Comparison of ENCODE assay signal across 11 mouse cellular contexts in genomic region chr9:35335181-35335580, GRCm38 (mm10).
DNase-seq lines count a peak whose midpoint lies in the region; ATAC-seq and TF ChIP-seq lines count a peak whose summit lies in the region.
"Had no signal": no experiment of that assay in that cellular context is flagged by ENCODE, and none has a peak within 500 bp of the region (broad histone marks: within the 10 kb centered on the region; RNA-seq: fewer than 3 reads in every experiment).

No protein-coding gene starts in this region.

- H3K4me1 ChIP-seq in intestine, embryonic 14.5 days (replicated peaks; ENCODE audit: control insufficient read depth, insufficient read depth, low read length): peaks cover 76% of the 10 kb centered on the region
- no peaks in the 10 kb centered on the region for H3K4me1 ChIP-seq in intestine, postnatal 0 days (replicated peaks; ENCODE audit: control insufficient read depth, insufficient read depth, low read length)
- peaks cover 92% of the 10 kb centered on the region for H3K4me1 ChIP-seq in embryonic facial prominence, embryonic 15.5 days
- peaks cover 89% of the 10 kb centered on the region for H3K4me1 ChIP-seq in limb, embryonic 14.5 days (ENCODE audit: control insufficient read depth, insufficient read depth, low read length)

- no peak for TF ChIP-seq CTCF in intestine, postnatal 0 days (IDR thresholded peaks at IDR 0.05; ENCODE audit: low read depth)

- H3K27me3 ChIP-seq in intestine, embryonic 14.5 days (replicated peaks; ENCODE audit: control insufficient read depth, insufficient read depth, low read length): no peaks in the 10 kb centered on the region
- H3K27me3 ChIP-seq in intestine, postnatal 0 days (replicated peaks; ENCODE audit: control insufficient read depth, insufficient read depth, low read length): no peaks in the 10 kb centered on the region
- no peaks in the 10 kb centered on the region for H3K27me3 ChIP-seq in embryonic facial prominence, embryonic 15.5 days
- H3K27me3 ChIP-seq in limb, embryonic 14.5 days (ENCODE audit: control insufficient read depth, insufficient read depth, low read length): no peaks in the 10 kb centered on the region

- H3K36me3 ChIP-seq in intestine, embryonic 14.5 days (ENCODE audit: control insufficient read depth, insufficient read depth, low read length): no peaks in the 10 kb centered on the region
- H3K36me3 ChIP-seq in intestine, postnatal 0 days (ENCODE audit: control insufficient read depth, insufficient read depth): no peaks in the 10 kb centered on the region
- no peaks in the 10 kb centered on the region for H3K36me3 ChIP-seq in embryonic facial prominence, embryonic 15.5 days
- no peaks in the 10 kb centered on the region for H3K36me3 ChIP-seq in limb, embryonic 14.5 days (ENCODE audit: control insufficient read depth, insufficient read depth, low read length)
- H3K36me3 ChIP-seq: G1E had no signal

- H3K4me3 ChIP-seq in intestine, embryonic 14.5 days (ENCODE audit: low read depth, low read length): no peak overlapping the region
- H3K4me3 ChIP-seq in intestine, postnatal 0 days (ENCODE audit: low read depth, low read length): no peak overlapping the region
- no peak overlapping the region for H3K4me3 ChIP-seq in embryonic facial prominence, embryonic 15.5 days (replicated peaks)
- H3K4me3 ChIP-seq in limb, embryonic 14.5 days (replicated peaks; ENCODE audit: low read length): no peak overlapping the region

- H3K9me3 ChIP-seq in intestine, embryonic 14.5 days (ENCODE audit: control insufficient read depth, low read length): no peaks in the 10 kb centered on the region
- H3K9me3 ChIP-seq in intestine, postnatal 0 days (ENCODE audit: control insufficient read depth): no peaks in the 10 kb centered on the region
- no peaks in the 10 kb centered on the region for H3K9me3 ChIP-seq in embryonic facial prominence, embryonic 15.5 days (replicated peaks)
- no peaks in the 10 kb centered on the region for H3K9me3 ChIP-seq in limb, embryonic 14.5 days (ENCODE audit: control insufficient read depth, low read length)
- H3K9me3 ChIP-seq: G1E had no signal

- peak overlapping the region; percentile 89 for H3K27ac ChIP-seq in intestine, embryonic 14.5 days (ENCODE audit: low read depth)
- no peak overlapping the region for H3K27ac ChIP-seq in intestine, postnatal 0 days (ENCODE audit: low read depth, low read length)
- H3K27ac ChIP-seq in embryonic facial prominence, embryonic 15.5 days (replicated peaks): peak overlapping the region; percentile 74
- H3K27ac ChIP-seq in limb, embryonic 14.5 days (replicated peaks; ENCODE audit: low read depth, low read length): peak overlapping the region; percentile 76
- H3K27ac ChIP-seq: macrophage had no signal

- ATAC-seq in intestine, embryonic 14.5 days (replicated peaks; ENCODE audit: low FRiP score, low TSS enrichment, low read depth): no peak
- no peak for ATAC-seq in intestine, postnatal 0 days
- ATAC-seq in embryonic facial prominence, embryonic 15.5 days (ENCODE audit: insufficient number of reproducible peaks, low FRiP score, low TSS enrichment, low read depth): no peak
- 0 out of 2 replicates have a peak, but pooled peaks have one; percentile 16 for ATAC-seq in limb, embryonic 14.5 days (ENCODE audit: low FRiP score, low read depth)

- 23% methylated on average over 3 of the region's 3 CpGs for WGBS in intestine, embryonic 14.5 days
- 75% methylated on average over 3 of the region's 3 CpGs for WGBS in intestine, postnatal 0 days
- WGBS in embryonic facial prominence, embryonic 15.5 days: 59% methylated on average over 3 of the region's 3 CpGs
- WGBS in limb, embryonic 14.5 days: 79% methylated on average over 3 of the region's 3 CpGs

- DNase-seq in cerebellum, adult 9-11 months: peak; percentile 59
- DNase-seq in cerebellum, postnatal 4 days (ENCODE audit: low spot score in 2 of 2): no peak
- DNase-seq in intestine, embryonic 14.5 days (ENCODE audit: low spot score): no peak
- no peak for DNase-seq in limb, embryonic 14.5 days (ENCODE audit: low spot score)
- DNase-seq in MN1 (ENCODE audit: low spot score): no peak
- DNase-seq in left cerebral cortex, postnatal 36 days (ENCODE audit: low spot score in 2 of 2): no peak
- DNase-seq: thymus, adult 2 months had no signal

- no peak overlapping the region for H3K9ac ChIP-seq in intestine, embryonic 14.5 days (ENCODE audit: low read length)
- H3K9ac ChIP-seq in intestine, postnatal 0 days (ENCODE audit: low read depth, low read length): no peak overlapping the region
- no peak overlapping the region for H3K9ac ChIP-seq in embryonic facial prominence, embryonic 15.5 days
- H3K9ac ChIP-seq in limb, embryonic 14.5 days (ENCODE audit: low read depth, low read length, severe bottlenecking): peak overlapping the region; percentile 29; the same call in 1 of the 2 replicates

- TF ChIP-seq POLR2A in limb, embryonic 14.5 days (IDR thresholded peaks at IDR 0.05; ENCODE audit: borderline replicate concordance, extremely low read depth, insufficient read depth, insufficient read length): no peak

- peak overlapping the region; percentile 13 for H3K4me2 ChIP-seq in intestine, embryonic 14.5 days (ENCODE audit: low read length)
- H3K4me2 ChIP-seq in intestine, postnatal 0 days (replicated peaks; ENCODE audit: low read depth): no peak overlapping the region
- H3K4me2 ChIP-seq in embryonic facial prominence, embryonic 15.5 days (replicated peaks): no peak overlapping the region
- H3K4me2 ChIP-seq in limb, embryonic 14.5 days (replicated peaks; ENCODE audit: low read depth, low read length, severe bottlenecking): 0 out of 2 replicates have a peak overlapping the region, but pooled peaks have one; percentile 5

- intact Hi-C loops in left cerebral cortex, postnatal 36 days (cut with DNase I): no loop called here

Comparison
In these comparisons a context has a peak if more than half of its experiments do, and no peak if none do; other contexts are left out.
1. H3K4me2 ChIP-seq: peak in intestine, embryonic 14.5 days (single experiment) and limb, embryonic 14.5 days (single experiment); none in intestine, postnatal 0 days (single experiment) and embryonic facial prominence, embryonic 15.5 days (single experiment).